Mouse (Mus musculus) ES-E14 (cell line): ENCODE results near the gene Tmem45a.

ENCODE experiments used
- HCFC1 ChIP-seq: IDR thresholded peaks from 2 replicates; pipeline ENCODE4 v1.6.1; 2012; ENCODE audit warnings: low read length, inconsistent platforms, borderline replicate concordance; ENCODE audit not compliant: insufficient read depth
- MAFK ChIP-seq: IDR thresholded peaks from 2 replicates; pipeline ENCODE4 v1.6.1; 2014; ENCODE audit warnings: mild to moderate bottlenecking, low read depth, low read length, inconsistent platforms; ENCODE audit not compliant: insufficient read depth
- ZC3H11A ChIP-seq: IDR thresholded peaks from 2 replicates; pipeline ENCODE4 v1.6.1; 2012; ENCODE audit warnings: low read depth, mild to moderate bottlenecking, inconsistent platforms, low read length, borderline replicate concordance
- ZNF384 ChIP-seq: IDR thresholded peaks from 2 replicates; pipeline ENCODE4 v1.6.1; 2012; ENCODE audit warnings: low read depth, low read length, inconsistent platforms

DNA sequence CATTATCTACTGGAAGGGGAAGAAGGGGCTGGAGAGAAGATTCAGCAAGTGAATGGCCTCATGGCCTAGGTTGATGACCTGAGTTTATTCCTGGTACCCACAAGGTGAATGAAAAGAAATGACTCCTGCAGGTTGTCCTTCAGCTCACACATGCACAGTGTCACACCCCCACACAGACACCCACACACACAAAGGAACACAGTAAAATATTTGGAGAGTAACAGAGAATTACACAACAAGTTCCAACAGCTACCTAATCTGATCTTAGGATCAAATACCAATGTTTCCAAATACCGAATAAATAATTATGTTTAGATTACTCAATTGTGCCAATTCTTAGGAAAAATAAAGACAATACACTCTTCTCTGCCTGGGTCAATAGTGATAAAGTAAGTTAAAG is 52.7 kb downstream of the Tmem45a start:
- no peak for TF ChIP-seq ZNF384
- no peak for TF ChIP-seq MAFK
- no peak for TF ChIP-seq ZC3H11A
- no peak for TF ChIP-seq HCFC1
